Mouse (Mus musculus) forebrain, embryonic 16.5 days (tissue): Measurements from ENCODE around the gene Otx2. TPM values are rescaled to one million over a fixed set of nuclear protein-coding genes. Genes with fewer than 3 reads are reported as not detected.
"Not testable (repeated sequence)": the region's sequence is repeated elsewhere in the genome, so short reads cannot be mapped to it uniquely, and the experiment has no call there.

Experiments used
- ATAC-seq: fragments of 200-750 bp; cut with Nextera tagmentation; 2 replicates; pipeline ENCODE4 v1.8.0; 2017; ENCODE audit warnings: mild to moderate bottlenecking, moderate library complexity
- H3K27ac ChIP-seq: fragments of 300-500 bp; sonication (generic); 2 replicates; pipeline ENCODE4 v1.5.1; 2014; ENCODE audit warnings: low read length, control low read depth
- H3K27me3 ChIP-seq: fragments of 300-500 bp; sonication (generic); replicated peaks from 2 replicates; pipeline ENCODE4 v1.6.1; 2014; ENCODE audit warnings: low read length; ENCODE audit not compliant: control insufficient read depth, insufficient read depth
- H3K36me3 ChIP-seq: fragments of 300-500 bp; sonication (generic); 2 replicates; pipeline ENCODE4 v1.6.1; 2014; ENCODE audit not compliant: control insufficient read depth, insufficient read depth
- H3K4me1 ChIP-seq: fragments of 300-500 bp; sonication (generic); replicated peaks from 2 replicates; pipeline ENCODE4 v1.6.1; 2014; ENCODE audit warnings: low read length; ENCODE audit not compliant: control insufficient read depth, insufficient read depth
- H3K4me2 ChIP-seq: fragments of 300-500 bp; sonication (generic); 2 replicates; pipeline ENCODE4 v1.6.1; 2014; ENCODE audit warnings: mild to moderate bottlenecking, low read length, control low read depth
- H3K4me3 ChIP-seq: fragments of 300-500 bp; sonication (generic); replicated peaks from 2 replicates; pipeline ENCODE4 v1.5.1; 2014; ENCODE audit warnings: mild to moderate bottlenecking, low read length, control low read depth
- H3K9ac ChIP-seq: fragments of 300-500 bp; sonication (generic); replicated peaks from 2 replicates; pipeline ENCODE4 v1.6.1; 2014; ENCODE audit warnings: low read depth, low read length, control low read depth
- H3K9me3 ChIP-seq: fragments of 300-500 bp; sonication (generic); 2 replicates; pipeline ENCODE4 v1.6.1; 2016; ENCODE audit warnings: low read length; ENCODE audit not compliant: control insufficient read depth
- WGBS: fragments of 180-500 bp; shearing (Covaris S2); extraction: QIAGEN DNeasy Blood & Tissue Kit; methylation state at CpG from one replicate; pipeline ENCODE4 v1.1.7; 2014; 5-methylcytosine and 5-hydroxymethylcytosine counted together
- polyA plus RNA-seq: library from polyadenylated mRNA; unstranded; fragments of >200 nt; fragmentation: Nextera tagmentation; extraction: Ambion mirVana; gene quantifications from 2 replicates; pipeline ENCODE4 v1.2.1, GENCODE M21; 2015

The Otx2 gene
- polyA plus RNA-seq, 1 experiment from 2014 or later, result 9.3 TPM

GRCm38 (mm10) chr14:48622726-48623125 lies 50.9 kb downstream of the Otx2 start:
- not testable (repeated sequence) for ATAC-seq, H3K9me3 ChIP-seq, H3K27me3 ChIP-seq, H3K27ac ChIP-seq, H3K36me3 ChIP-seq, H3K9ac ChIP-seq, H3K4me3 ChIP-seq, H3K4me2 ChIP-seq
- 88% methylated on average over 9 of the region's 9 CpGs for WGBS
- peaks cover 14% of the 10 kb centered on the region for H3K4me1 ChIP-seq

- Histone ChIP-seq H3K4me1 (0 out of 2 replicates have a peak, but pooled peaks cover 2% of the 10 kb centered on the region), H3K9ac (no peak overlapping the region), H3K27ac (no peak overlapping the region), H3K36me3 (no peaks in the 10 kb centered on the region), H3K27me3 (no peaks in the 10 kb centered on the region), H3K4me3 (no peak overlapping the region), H3K4me2 (no peak overlapping the region), H3K9me3 (no peaks in the 10 kb centered on the region)
- ATAC-seq, result no peak
- WGBS, result 49% methylated on average over 5 of the region's 5 CpGs
These were observed 57.3 kb downstream of the Otx2 start for GRCm38 (mm10) chr14:48616361-48616760.

GRCm38 (mm10) chr14:48608641-48609310 lies 64.8 kb downstream of the Otx2 start:
- 44% methylated on average over 15 of the region's 15 CpGs for WGBS
- Histone ChIP-seq H3K4me3 (0 out of 2 replicates have a peak overlapping the region, but pooled peaks have one; percentile 2), H3K27me3 (no peaks in the 10 kb centered on the region), H3K4me1 (peaks cover 6% of the 10 kb centered on the region), H3K9ac (peak overlapping the region; percentile 36; the same call in 1 of the 2 replicates), H3K4me2 (peak overlapping the region; percentile 43), H3K9me3 (no peaks in the 10 kb centered on the region), H3K36me3 (no peaks in the 10 kb centered on the region), H3K27ac (no peak overlapping the region)
- ATAC-seq, result peak; percentile 92

Other genes with a start within 250 kb of the Otx2 start
- gene Tmem260, start 227.7 kb downstream of the Otx2 start, polyA plus RNA-seq, result 19.0 and 20.6 TPM in 2 replicates